Mouse (Mus musculus): ENCODE measurements around the gene Trim5.
"Not testable (repeated sequence)": the region's sequence is repeated elsewhere in the genome, so short reads cannot be mapped to it uniquely, and the experiment has no call there.

Trim5 gene

DNA sequence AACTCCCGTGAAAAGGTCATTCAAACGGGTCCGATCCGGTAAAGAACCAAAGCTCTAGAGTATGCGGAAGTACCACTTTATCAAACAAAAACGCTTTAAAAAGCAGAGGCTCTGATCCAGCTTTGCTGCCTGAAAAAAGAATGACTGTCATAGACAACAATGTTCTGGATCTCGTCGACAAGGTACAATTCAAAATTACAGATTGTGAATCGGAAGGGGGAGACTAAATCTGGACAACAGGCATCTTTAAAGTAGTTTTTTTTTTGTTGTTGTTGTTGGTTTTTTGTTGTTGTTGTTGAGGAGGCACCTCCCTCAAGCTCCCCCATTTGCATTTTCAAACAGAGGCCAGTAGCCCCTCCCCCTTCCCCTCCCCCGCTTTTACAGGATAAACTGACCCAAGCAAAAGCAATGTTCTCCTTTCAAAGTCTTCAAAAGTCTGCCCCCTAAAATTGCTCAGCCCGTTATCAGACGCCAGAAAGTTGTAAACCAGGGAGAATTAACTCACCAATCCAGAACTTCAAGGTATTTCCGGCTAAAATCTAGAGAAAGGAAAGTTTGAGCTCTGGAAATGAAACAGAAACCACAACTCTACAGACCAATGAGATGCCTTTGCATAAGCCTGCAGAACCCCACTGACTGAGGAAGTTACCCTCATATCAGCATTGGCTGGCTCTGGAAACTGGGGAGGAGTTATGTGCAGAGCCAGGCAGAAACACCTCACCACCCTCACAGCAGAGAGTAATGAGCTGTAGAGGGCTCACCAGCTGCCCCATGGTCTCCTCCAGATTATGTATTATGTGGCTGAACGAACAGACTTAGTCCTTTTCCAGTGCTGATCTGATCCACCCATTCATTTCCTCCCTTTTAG, at the start of gene Trim5:
Gene Trim5 (minus strand): TSS at position 519 of the 868 bp plus-strand sequence.
- DNase-seq (ENCODE audit: low spot score): peak; percentile 37

GRCm38 (mm10) chr7:104335547-104335946, 47.7 kb upstream of the Trim5 start:
- DNase-seq (ENCODE audit: low spot score): not testable (repeated sequence)

GRCm38 (mm10) chr7:104329171-104329570, 41.3 kb upstream of the Trim5 start, which contains the start of gene Trim34b:
Gene Trim34b, plus strand, starts transcription at chr7:104329471.
- not testable (repeated sequence) for DNase-seq (ENCODE audit: low spot score)

DNA sequence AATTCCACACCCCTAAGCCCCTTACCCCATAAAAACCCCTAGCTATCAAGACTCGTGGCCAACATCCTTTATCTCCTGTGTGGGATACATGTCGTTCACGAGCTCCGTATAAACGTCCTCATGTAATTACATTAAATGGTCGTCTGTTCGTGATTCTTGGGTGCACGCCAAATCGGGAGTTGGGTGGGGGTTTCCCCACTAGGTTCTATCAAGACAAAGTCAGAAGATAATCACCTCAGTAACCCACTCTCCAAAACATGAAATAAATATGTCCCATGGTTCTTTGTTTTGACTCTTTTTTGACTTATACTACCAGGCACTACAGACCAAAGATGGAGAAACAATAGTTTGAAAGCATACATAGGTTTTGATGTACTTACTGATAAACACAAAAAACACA, 34.1 kb upstream of the Trim5 start:
- DNase-seq (ENCODE audit: low spot score): no peak

GRCm38 (mm10) chr7:104315369-104316080, 27.6 kb upstream of the Trim5 start, which contains the start of gene Trim12a:
Gene Trim12a, minus strand, starts transcription at chr7:104315466.
- not testable (repeated sequence) for DNase-seq (ENCODE audit: low spot score)

DNA sequence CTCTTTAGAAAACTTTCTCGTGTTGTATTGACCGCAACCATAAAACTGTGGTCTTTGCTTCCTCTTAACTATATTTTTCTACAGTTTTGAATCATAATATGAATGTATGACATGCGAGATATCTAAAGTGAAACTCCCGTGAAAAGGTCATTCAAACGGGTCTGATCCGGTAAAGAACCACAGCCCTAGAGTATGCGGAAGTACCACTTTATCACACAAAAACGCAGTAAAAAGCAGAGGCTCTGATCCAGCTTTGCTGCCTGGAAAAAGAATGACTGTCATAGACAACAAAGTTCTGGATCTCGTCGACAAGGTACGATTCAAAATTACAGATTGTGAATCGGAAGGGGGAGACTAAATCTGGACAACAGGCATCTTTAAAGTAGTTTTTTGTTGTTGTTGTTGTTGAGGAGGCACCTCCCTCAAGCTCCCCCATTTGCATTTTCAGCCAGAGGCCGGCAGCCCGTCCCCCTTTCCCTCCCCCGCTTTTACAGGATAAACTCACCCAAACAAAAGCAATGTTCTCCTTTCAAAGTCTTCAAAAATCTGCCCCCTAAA, 27.0 kb upstream of the Trim5 start:
- DNase-seq (ENCODE audit: low spot score): no peak

DNA sequence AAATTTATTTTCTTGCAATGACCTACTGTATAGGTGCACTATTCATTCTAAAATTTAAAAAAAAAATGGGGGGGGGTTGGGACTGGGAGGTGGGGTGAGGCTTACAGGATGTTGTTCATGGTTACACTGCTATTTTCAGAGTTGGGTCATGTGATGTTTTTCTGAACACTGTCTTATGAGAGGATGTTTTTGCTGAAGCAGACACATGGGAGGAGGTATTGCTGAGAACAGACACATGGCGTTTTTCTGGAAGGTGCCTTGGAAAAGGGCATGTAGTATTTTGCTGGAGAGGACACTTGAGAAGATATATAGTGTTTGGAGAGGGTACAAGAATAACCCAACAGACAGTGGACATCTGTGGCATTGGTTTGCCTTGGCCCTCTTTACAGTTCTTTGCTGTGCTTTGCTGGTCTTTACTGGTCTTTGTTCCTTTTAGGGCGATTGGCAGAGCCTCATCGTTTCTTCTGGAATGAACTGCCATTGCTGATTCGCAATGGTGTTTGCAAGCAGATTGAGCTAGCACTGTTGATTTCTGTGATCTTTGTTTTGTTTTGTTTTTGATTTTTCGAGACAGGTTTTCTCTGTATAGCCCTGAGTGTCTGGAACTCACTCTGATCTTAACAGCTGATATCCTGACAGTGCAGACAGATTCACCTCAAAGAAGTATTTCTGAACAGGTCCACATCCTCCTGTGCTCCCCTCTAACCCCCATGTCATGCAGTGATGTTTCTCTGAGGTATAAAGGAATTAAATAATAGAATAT, 3.9 kb upstream of the Trim5 start:
- DNase-seq (ENCODE audit: low spot score): no peak

DNA sequence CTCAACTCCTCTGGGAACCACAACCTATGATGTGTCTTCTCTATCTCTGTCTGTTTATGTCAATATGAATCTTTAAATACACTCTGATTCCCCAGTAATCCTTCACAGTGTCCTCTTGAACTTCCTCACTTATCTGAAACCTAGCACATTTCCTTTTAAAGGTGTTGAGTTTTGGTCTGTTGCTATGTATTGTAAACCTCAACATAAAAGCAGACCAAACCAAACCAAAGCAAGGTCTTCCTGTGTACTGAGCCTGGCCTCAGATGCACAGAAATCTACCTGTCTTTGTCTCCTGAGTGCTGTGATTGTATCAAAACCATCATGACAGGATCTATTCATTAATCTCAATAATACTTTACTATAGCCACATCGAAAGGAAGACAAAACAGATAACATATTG, 2.7 kb upstream of the Trim5 start:
- DNase-seq (ENCODE audit: low spot score): no peak

GRCm38 (mm10) chr7:104279361-104279760, 8.5 kb downstream of the Trim5 start:
- DNase-seq (ENCODE audit: low spot score): not testable (repeated sequence)

DNA sequence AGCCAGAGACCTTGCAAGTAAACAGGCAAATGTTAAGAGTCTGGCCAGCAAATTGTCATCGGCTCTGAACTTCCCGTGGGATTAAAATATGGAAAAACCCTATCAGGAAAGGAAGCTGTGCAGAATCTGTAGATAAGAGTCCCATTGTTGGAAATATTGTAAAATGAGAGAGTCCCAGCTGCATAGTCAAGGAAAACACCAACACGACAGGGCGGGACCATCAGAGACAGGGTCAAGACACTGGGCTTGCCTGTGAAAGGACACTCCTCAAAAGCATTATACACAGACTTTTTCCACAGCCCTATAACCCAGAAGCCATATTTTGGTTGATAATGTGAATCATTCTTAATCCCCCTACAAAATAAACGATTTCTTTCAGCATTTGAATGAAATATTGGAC, 22.6 kb downstream of the Trim5 start:
- not testable (repeated sequence) for DNase-seq (ENCODE audit: low spot score)

DNA sequence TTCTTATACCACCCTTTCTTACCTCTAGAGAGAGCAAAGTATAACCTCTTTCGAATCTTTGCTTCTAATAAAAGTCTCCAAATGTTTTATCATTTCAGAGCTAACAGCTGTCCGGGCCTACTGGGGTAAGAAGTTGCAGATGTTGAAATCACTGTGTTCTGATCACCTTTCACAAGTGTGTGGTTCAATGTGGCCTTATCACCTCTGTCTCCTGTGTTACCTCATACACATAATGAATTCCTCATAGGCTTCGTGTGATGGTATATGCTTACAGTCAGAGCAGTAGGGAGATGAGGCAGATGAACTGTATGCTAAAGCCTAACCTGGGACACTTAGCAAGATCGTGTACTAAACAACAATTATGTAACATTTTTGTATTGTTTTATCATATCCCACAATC, 27.5 kb downstream of the Trim5 start:
- not testable (repeated sequence) for DNase-seq (ENCODE audit: low spot score)

- DNase-seq (ENCODE audit: low spot score): peak; percentile 61
Measured at GRCm38 (mm10) chr7:104244287-104245181, 43.4 kb downstream of the Trim5 start, which contains the start of gene Trim34a. Gene Trim34a, plus strand, starts transcription at chr7:104244457.

GRCm38 (mm10) chr7:104243616-104244015, 44.3 kb downstream of the Trim5 start:
- DNase-seq (ENCODE audit: low spot score): no peak

DNA sequence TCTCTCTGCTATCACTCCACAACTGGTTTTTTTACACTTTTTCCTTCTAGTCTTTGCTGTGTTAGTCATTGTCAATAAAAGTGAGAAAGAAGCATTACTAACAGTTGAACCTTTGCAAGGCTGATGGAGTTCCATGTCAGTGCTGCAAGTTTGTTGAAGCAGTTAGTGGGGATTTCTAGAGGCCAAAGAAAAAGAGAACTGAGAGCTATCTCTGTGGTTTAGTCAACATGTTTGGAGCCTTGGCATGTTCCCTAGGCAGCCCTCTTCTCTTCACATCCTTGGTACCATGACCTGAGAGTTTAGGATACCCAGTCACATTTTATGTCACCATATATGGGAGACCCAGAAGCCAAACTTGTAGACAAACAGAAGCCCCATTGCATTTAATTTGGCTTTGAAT, 47.0 kb downstream of the Trim5 start:
- no peak for DNase-seq (ENCODE audit: low spot score)

DNA sequence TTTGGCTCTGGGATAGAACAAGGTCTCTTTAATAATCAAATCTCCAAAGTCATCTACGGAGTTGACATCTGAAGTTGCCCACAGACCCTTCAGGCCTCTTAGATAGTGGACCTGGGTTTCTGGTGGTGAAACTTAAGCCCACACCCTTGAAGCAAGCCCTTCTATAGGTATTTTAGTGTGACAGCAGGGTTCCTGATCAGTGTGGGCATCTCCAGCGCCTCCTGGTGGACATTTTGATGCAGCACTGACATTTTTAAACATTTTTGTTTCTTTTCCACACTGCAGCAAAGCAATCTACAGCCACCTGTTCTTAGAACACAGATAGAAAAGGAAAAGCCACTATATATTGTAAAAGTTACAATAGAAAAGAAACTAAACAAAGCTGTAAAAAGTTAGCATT, 56.7 kb downstream of the Trim5 start:
- DNase-seq (ENCODE audit: low spot score): peak; percentile 51

- peak; percentile 89 for DNase-seq (ENCODE audit: low spot score)
Measured at GRCm38 (mm10) chr7:104218701-104219569, 69.0 kb downstream of the Trim5 start, which contains the start of gene Trim6. Gene Trim6, plus strand, starts transcription at chr7:104218793.

DNA sequence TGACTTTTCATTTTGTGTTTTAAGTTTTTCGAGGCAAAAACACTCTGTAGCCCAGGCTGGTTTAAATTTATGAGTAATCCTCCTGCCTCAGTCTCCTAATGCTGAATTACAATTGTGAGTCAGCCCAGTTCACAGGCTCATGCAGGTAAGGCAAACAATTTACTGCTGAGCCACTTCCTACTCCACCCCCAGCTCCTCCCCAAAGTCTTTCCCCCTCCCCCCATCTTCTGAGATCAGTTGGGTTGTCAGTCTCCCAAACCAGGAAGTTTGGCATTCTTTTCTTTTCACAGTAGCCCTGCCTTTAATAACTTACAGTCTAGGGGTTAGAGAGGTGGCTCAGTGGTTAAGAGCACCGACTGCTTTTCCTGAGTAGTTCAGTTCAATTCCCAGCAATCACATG, 70.0 kb downstream of the Trim5 start:
- no peak for DNase-seq (ENCODE audit: low spot score)

DNA sequence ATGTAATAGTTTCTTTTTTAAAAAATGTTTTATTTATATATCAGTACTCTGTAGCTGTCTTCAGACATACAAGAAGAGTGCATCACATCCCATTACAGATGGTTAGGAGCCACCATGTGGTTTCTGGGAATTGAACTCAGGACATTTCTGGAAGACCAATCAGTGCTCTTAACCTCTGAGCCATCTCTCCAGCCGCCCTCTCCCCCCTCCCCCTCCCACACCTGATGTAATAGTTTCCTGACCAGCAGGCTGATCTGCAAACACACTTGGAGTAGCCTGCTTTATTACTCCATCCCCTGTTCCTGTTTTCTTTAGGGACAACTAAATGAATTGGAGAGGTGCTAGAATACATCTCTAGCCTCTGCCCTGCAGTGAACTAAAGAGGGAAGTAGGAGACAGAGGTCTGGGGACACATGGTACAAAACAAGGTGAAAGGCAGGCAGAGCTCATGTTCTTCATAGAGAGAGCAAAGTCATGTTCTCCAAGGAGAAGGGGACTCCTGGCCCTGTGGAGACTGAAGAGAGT, 71.8 kb downstream of the Trim5 start:
- no peak for DNase-seq (ENCODE audit: low spot score)

All from testis, postnatal 10 days (tissue).